Mouse (Mus musculus): ENCODE results near the gene Polr1e. TPM values are rescaled to one million over a fixed set of nuclear protein-coding genes. Genes with fewer than 3 reads are reported as not detected.

Gene Polr1e
- total and polyA plus RNA-seq, 3 experiments: 37.2 to 87.7 (median 78.6) TPM

- Histone ChIP-seq H3K9ac (ENCODE audit: insufficient read depth, low read depth) (no peak overlapping the region), H3K27ac (ENCODE audit: insufficient read depth, low read depth) (no peak overlapping the region), H3K4me2 (ENCODE audit: insufficient read depth, low read depth, poor library complexity, severe bottlenecking) (no peak overlapping the region), H3K79me2 (replicated peaks; ENCODE audit: control insufficient read depth, extremely low read depth, insufficient read depth, poor library complexity, severe bottlenecking) (no peaks in the 10 kb centered on the region), H3K4me3 (replicated peaks in 1 of 3; ENCODE audit: low read depth in 2 of 3, low read length in 2 of 3, poor library complexity in 1 of 3) (no peak overlapping the region), H3K27me3 (replicated peaks) (no peaks in the 10 kb centered on the region), H3K36me3 (replicated peaks in 1 of 2; ENCODE audit: control insufficient read depth in 1 of 2, insufficient read depth in 1 of 2, low read length in 1 of 2) (peaks cover 0 to 27% of the 10 kb centered on the region in 2 experiments), H3K9me3 (replicated peaks; ENCODE audit: low read length) (peaks cover 43% of the 10 kb centered on the region), H3K4me1 (ENCODE audit: control insufficient read depth in 1 of 2, insufficient read depth in 2 of 2) (peaks cover 11 to 37% of the 10 kb centered on the region in 2 experiments)
- no peak for DNase-seq (ENCODE audit: extremely low read depth)
- no peak for TF ChIP-seq ZKSCAN1 (IDR thresholded peaks at IDR 0.05; ENCODE audit: borderline replicate concordance, low read depth, low read length)
- TF ChIP-seq NRF1 (IDR thresholded peaks at IDR 0.05; ENCODE audit: low read depth, low read length): no peak
- TF ChIP-seq MEF2A (IDR thresholded peaks at IDR 0.05; ENCODE audit: borderline replicate concordance, low read depth, low read length): no peak
- TF ChIP-seq ETS1 (conservative IDR thresholded peaks at IDR 0.05; ENCODE audit: low read depth, low read length): no peak
- TF ChIP-seq MYC (IDR thresholded peaks at IDR 0.05; ENCODE audit: low read depth, low read length): no peak
- no peak for TF ChIP-seq KAT2A (IDR thresholded peaks at IDR 0.05; ENCODE audit: insufficient replicate concordance, low read length)
- TF ChIP-seq USF1 (IDR thresholded peaks at IDR 0.05; ENCODE audit: low read depth, low read length): no peak
- no peak for TF ChIP-seq TBP (conservative IDR thresholded peaks at IDR 0.05; ENCODE audit: low read depth, low read length)
- TF ChIP-seq GABPA (IDR thresholded peaks at IDR 0.05; ENCODE audit: insufficient replicate concordance, low read depth, low read length): no peak
- no peak for TF ChIP-seq POLR2AphosphoS2 (IDR thresholded peaks at IDR 0.05; ENCODE audit: low read depth, low read length)
- TF ChIP-seq SIN3A (IDR thresholded peaks at IDR 0.05; ENCODE audit: low read length): no peak
- TF ChIP-seq JUN (IDR thresholded peaks at IDR 0.05; ENCODE audit: insufficient read depth, low read depth, low read length): no peak
- no peak for TF ChIP-seq PAX5 (IDR thresholded peaks at IDR 0.05; ENCODE audit: low read length)
- TF ChIP-seq BHLHE40 (IDR thresholded peaks at IDR 0.05; ENCODE audit: low read depth, low read length): no peak
- no peak for TF ChIP-seq ZMIZ1 (IDR thresholded peaks at IDR 0.05; ENCODE audit: low read depth, low read length)
- no peak for TF ChIP-seq HCFC1 (IDR thresholded peaks at IDR 0.05; ENCODE audit: low read depth, low read length)
- TF ChIP-seq ZNF384 (IDR thresholded peaks at IDR 0.05; ENCODE audit: low read depth, low read length): no peak
- no peak for TF ChIP-seq EP300 (IDR thresholded peaks at IDR 0.05; ENCODE audit: low read length)
- no peak for TF ChIP-seq MAX (IDR thresholded peaks at IDR 0.05; ENCODE audit: low read length)
- no peak for TF ChIP-seq SMC3 (IDR thresholded peaks at IDR 0.05; ENCODE audit: low read depth, low read length)
- in situ Hi-C loops (cut with MboI; ENCODE audit: low pct_ligation_motif_present, low pct_unique_long_range_greater_than_20kb, low sequenced_read_pairs) (loop anchor here (10.0 kb wide), 1 partner anchor 301 kb away; no protein-coding TSS in a partner anchor), dilution Hi-C loops (cut with MboI; ENCODE audit: extremely low pct_ligation_motif_present, extremely low pct_unique_long_range_greater_than_20kb, low sequenced_read_pairs) (no loop called here)
Measured at GRCm38 (mm10) chr4:44976026-44976615, 42.3 kb upstream of the Polr1e start.
